Mouse (Mus musculus) spleen, adult 2 months (tissue): ENCODE measurements around the gene Ntsr2.

ENCODE experiments used
- CTCF ChIP-seq: fragments of 200-500 bp; IDR thresholded peaks from 2 replicates; pipeline ENCODE4 v1.5.1; 2011; ENCODE audit warnings: mild to moderate bottlenecking, inconsistent platforms; ENCODE audit not compliant: insufficient read depth, insufficient read length, insufficient replicate concordance; ENCODE audit errors: extremely low read depth
- POLR2A ChIP-seq: fragments of 200-500 bp; IDR thresholded peaks from 2 replicates; pipeline ENCODE4 v1.6.1; 2011; ENCODE audit warnings: low read depth, low read length, inconsistent platforms

DNA sequence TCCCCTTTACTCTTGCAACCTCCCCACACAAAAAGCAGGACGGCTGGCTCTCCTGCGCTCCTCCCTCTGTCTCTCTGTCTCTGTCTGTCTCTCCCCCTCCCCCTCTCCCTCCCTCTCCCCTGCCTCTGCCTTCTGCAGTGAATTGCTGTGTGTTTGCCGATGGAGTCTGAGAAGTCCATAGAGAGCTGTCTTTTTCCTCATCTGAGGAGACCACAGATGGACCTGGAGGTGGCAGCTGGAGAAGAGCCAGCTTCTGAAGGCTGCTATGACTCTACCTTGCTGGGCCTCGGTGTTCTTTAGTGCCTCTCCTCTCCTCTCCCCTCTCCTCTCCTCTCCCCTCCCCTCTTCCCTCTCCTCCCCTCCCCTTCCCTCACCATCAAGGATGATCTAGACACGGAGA is 47.6 kb upstream of the Ntsr2 start:
- TF ChIP-seq CTCF (no peak), POLR2A (no peak)
